Mouse (Mus musculus) embryonic fibroblast, embryonic 13.5 days (primary cell): ENCODE results near the gene Nf1.

Source experiments
- CTCF ChIP-seq: IDR thresholded peaks from 2 replicates; pipeline ENCODE4 v1.5.1; 2011; ENCODE audit warnings: mild to moderate bottlenecking, control low read depth, low read length, moderate library complexity, borderline replicate concordance; ENCODE audit not compliant: insufficient read depth
- POLR2A ChIP-seq: IDR thresholded peaks from 2 replicates; pipeline ENCODE4 v1.6.1; 2011; ENCODE audit warnings: low read depth, mild to moderate bottlenecking, control low read depth, low read length, moderate library complexity

GRCm38 (mm10) chr11:79483392-79483791 lies 143.9 kb downstream of the Nf1 start:
- TF ChIP-seq CTCF (no peak), POLR2A (no peak)
